Mouse (Mus musculus): ENCODE results near the gene Rnd3. TPM values are rescaled to one million over a fixed set of nuclear protein-coding genes. Genes with fewer than 3 reads are reported as not detected.

Rnd3 gene
- polyA plus RNA-seq, 1 experiment from 2014 or later = 18.1 TPM

GRCm38 (mm10) chr2:51110271-51110670 is 38.6 kb downstream of the Rnd3 start:
- Histone ChIP-seq H3K36me3 (no peaks in the 10 kb centered on the region), H3K27me3 (replicated peaks) (no peaks in the 10 kb centered on the region), H3K4me3 (no peak overlapping the region), H3K9ac (no peak overlapping the region), H3K9me3 (replicated peaks) (no peaks in the 10 kb centered on the region), H3K4me1 (no peaks in the 10 kb centered on the region), H3K27ac (no peak overlapping the region), H3K4me2 (no peak overlapping the region)
- 38% methylated on average over 2 of the region's 2 CpGs for WGBS (ENCODE audit: insufficient replicate concordance)
- no peak for ATAC-seq

- Histone ChIP-seq H3K36me3 (no peaks in the 10 kb centered on the region), H3K27ac (no peak overlapping the region), H3K9ac (no peak overlapping the region), H3K27me3 (replicated peaks) (no peaks in the 10 kb centered on the region), H3K4me2 (no peak overlapping the region), H3K4me3 (no peak overlapping the region), H3K9me3 (replicated peaks) (no peaks in the 10 kb centered on the region), H3K4me1 (no peaks in the 10 kb centered on the region)
- ATAC-seq = no peak
- WGBS (ENCODE audit: insufficient replicate concordance) = 30% methylated on average over 5 of the region's 5 CpGs
These were observed 40.3 kb downstream of the Rnd3 start for GRCm38 (mm10) chr2:51108631-51109030.

GRCm38 (mm10) chr2:51101187-51101586 is 47.7 kb downstream of the Rnd3 start:
- Histone ChIP-seq H3K27me3 (replicated peaks) (no peaks in the 10 kb centered on the region), H3K9ac (no peak overlapping the region), H3K4me2 (no peak overlapping the region), H3K4me1 (no peaks in the 10 kb centered on the region), H3K36me3 (no peaks in the 10 kb centered on the region), H3K4me3 (no peak overlapping the region), H3K27ac (no peak overlapping the region), H3K9me3 (replicated peaks) (no peaks in the 10 kb centered on the region)
- ATAC-seq = no peak
- WGBS (ENCODE audit: insufficient replicate concordance) = 54% methylated on average over 4 of the region's 4 CpGs

- no peak overlapping the region for H3K4me2 ChIP-seq
- WGBS (ENCODE audit: insufficient replicate concordance) = 59% methylated on average over 9 of the region's 9 CpGs
- no peaks in the 10 kb centered on the region for H3K9me3 ChIP-seq (replicated peaks)
- no peak overlapping the region for H3K9ac ChIP-seq
- H3K36me3 ChIP-seq = no peaks in the 10 kb centered on the region
- H3K4me3 ChIP-seq = no peak overlapping the region
- no peaks in the 10 kb centered on the region for H3K4me1 ChIP-seq
- no peak overlapping the region for H3K27ac ChIP-seq
- H3K27me3 ChIP-seq (replicated peaks) = no peaks in the 10 kb centered on the region
- no peak for ATAC-seq
These were observed 48.9 kb downstream of the Rnd3 start for GRCm38 (mm10) chr2:51099987-51100386.

- H3K4me1 ChIP-seq = no peaks in the 10 kb centered on the region
- ATAC-seq = no peak
- H3K4me3 ChIP-seq = no peak overlapping the region
- H3K4me2 ChIP-seq = no peak overlapping the region
- H3K27me3 ChIP-seq (replicated peaks) = no peaks in the 10 kb centered on the region
- H3K9ac ChIP-seq = no peak overlapping the region
- no peaks in the 10 kb centered on the region for H3K36me3 ChIP-seq
- no peaks in the 10 kb centered on the region for H3K9me3 ChIP-seq (replicated peaks)
- H3K27ac ChIP-seq = no peak overlapping the region
- 14% methylated on average over 1 of the region's 1 CpGs for WGBS (ENCODE audit: insufficient replicate concordance)
These were observed 49.7 kb downstream of the Rnd3 start for GRCm38 (mm10) chr2:51099240-51099639.

- Histone ChIP-seq H3K9me3 (replicated peaks) (no peaks in the 10 kb centered on the region), H3K27me3 (replicated peaks) (no peaks in the 10 kb centered on the region), H3K4me2 (no peak overlapping the region), H3K27ac (no peak overlapping the region), H3K4me1 (no peaks in the 10 kb centered on the region), H3K9ac (no peak overlapping the region), H3K36me3 (no peaks in the 10 kb centered on the region), H3K4me3 (no peak overlapping the region)
- WGBS (ENCODE audit: insufficient replicate concordance) = 73% methylated on average over 7 of the region's 7 CpGs
- no peak for ATAC-seq
These were observed 58.2 kb downstream of the Rnd3 start for GRCm38 (mm10) chr2:51090688-51091087.

- Histone ChIP-seq H3K9me3 (replicated peaks) (no peaks in the 10 kb centered on the region), H3K9ac (no peak overlapping the region), H3K27ac (no peak overlapping the region), H3K27me3 (replicated peaks) (no peaks in the 10 kb centered on the region), H3K4me3 (no peak overlapping the region), H3K4me2 (no peak overlapping the region), H3K36me3 (no peaks in the 10 kb centered on the region), H3K4me1 (no peaks in the 10 kb centered on the region)
- no peak for ATAC-seq
- 58% methylated on average over 8 of the region's 8 CpGs for WGBS (ENCODE audit: insufficient replicate concordance)
These were observed 58.9 kb downstream of the Rnd3 start for GRCm38 (mm10) chr2:51090049-51090448.

- H3K4me2 ChIP-seq = no peak overlapping the region
- 67% methylated on average over 11 of the region's 11 CpGs for WGBS (ENCODE audit: insufficient replicate concordance)
- H3K4me3 ChIP-seq = no peak overlapping the region
- H3K36me3 ChIP-seq = no peaks in the 10 kb centered on the region
- no peak overlapping the region for H3K27ac ChIP-seq
- no peaks in the 10 kb centered on the region for H3K4me1 ChIP-seq
- H3K9ac ChIP-seq = no peak overlapping the region
- ATAC-seq = no peak
- H3K27me3 ChIP-seq (replicated peaks) = no peaks in the 10 kb centered on the region
- H3K9me3 ChIP-seq (replicated peaks) = no peaks in the 10 kb centered on the region
These were observed 59.9 kb downstream of the Rnd3 start for GRCm38 (mm10) chr2:51088843-51089573.

- Histone ChIP-seq H3K4me2 (no peak overlapping the region), H3K27ac (no peak overlapping the region), H3K9ac (no peak overlapping the region), H3K27me3 (replicated peaks) (no peaks in the 10 kb centered on the region), H3K9me3 (replicated peaks) (no peaks in the 10 kb centered on the region), H3K4me3 (no peak overlapping the region), H3K4me1 (no peaks in the 10 kb centered on the region), H3K36me3 (no peaks in the 10 kb centered on the region)
- WGBS (ENCODE audit: insufficient replicate concordance) = 71% methylated on average over 3 of the region's 3 CpGs
- ATAC-seq = no peak
These were observed 60.8 kb downstream of the Rnd3 start for GRCm38 (mm10) chr2:51088123-51088453.

GRCm38 (mm10) chr2:51087307-51088122 is 61.4 kb downstream of the Rnd3 start:
- no peak overlapping the region for H3K27ac ChIP-seq
- no peak for ATAC-seq
- 62% methylated on average over 12 of the region's 12 CpGs for WGBS (ENCODE audit: insufficient replicate concordance)

GRCm38 (mm10) chr2:51085155-51085554 is 63.8 kb downstream of the Rnd3 start:
- no peaks in the 10 kb centered on the region for H3K9me3 ChIP-seq (replicated peaks)
- H3K9ac ChIP-seq = no peak overlapping the region
- no peak overlapping the region for H3K27ac ChIP-seq
- no peaks in the 10 kb centered on the region for H3K36me3 ChIP-seq
- ATAC-seq = no peak
- H3K4me3 ChIP-seq = no peak overlapping the region
- no peaks in the 10 kb centered on the region for H3K27me3 ChIP-seq (replicated peaks)
- no peaks in the 10 kb centered on the region for H3K4me1 ChIP-seq
- WGBS (ENCODE audit: insufficient replicate concordance) = 70% methylated on average over 11 of the region's 11 CpGs
- no peak overlapping the region for H3K4me2 ChIP-seq

More at GRCm38 (mm10) chr2:51087307-51088122, 61.4 kb downstream of the Rnd3 start:
- no peaks in the 10 kb centered on the region for H3K9me3 ChIP-seq (replicated peaks)
- no peak overlapping the region for H3K4me2 ChIP-seq
- H3K27me3 ChIP-seq (replicated peaks) = no peaks in the 10 kb centered on the region
- H3K4me3 ChIP-seq = no peak overlapping the region
- no peaks in the 10 kb centered on the region for H3K4me1 ChIP-seq
- H3K9ac ChIP-seq = no peak overlapping the region
- no peaks in the 10 kb centered on the region for H3K36me3 ChIP-seq

GRCm38 (mm10) chr2:51082714-51083351 is 66.1 kb downstream of the Rnd3 start:
- H3K27me3 ChIP-seq (replicated peaks) = no peaks in the 10 kb centered on the region
- H3K9ac ChIP-seq = no peak overlapping the region
- no peak for ATAC-seq
- no peaks in the 10 kb centered on the region for H3K4me1 ChIP-seq
- H3K27ac ChIP-seq = no peak overlapping the region
- no peaks in the 10 kb centered on the region for H3K9me3 ChIP-seq (replicated peaks)
- H3K4me3 ChIP-seq = no peak overlapping the region
- H3K36me3 ChIP-seq = no peaks in the 10 kb centered on the region
- H3K4me2 ChIP-seq = no peak overlapping the region
- 74% methylated on average over 13 of the region's 13 CpGs for WGBS (ENCODE audit: insufficient replicate concordance)
